Mouse (Mus musculus) liver, adult 2 months (tissue): ENCODE measurements at regions not wholly inside any gene's neighbourhood (a gene's known extent, or its start where the extent isn't known, plus 50 kb on each side); places are given as distances from the start of the nearest gene placed in this dataset.

ENCODE experiments used
- CTCF ChIP-seq: fragments of 200-500 bp; IDR thresholded peaks from 2 replicates; pipeline ENCODE4 v1.5.1; 2011; ENCODE audit warnings: low read depth, low read length, control low read depth
- POLR2A ChIP-seq: fragments of 200-500 bp; IDR thresholded peaks from 2 replicates; pipeline ENCODE4 v1.6.1; 2011; ENCODE audit warnings: low read length, control low read depth; ENCODE audit not compliant: insufficient read depth; ENCODE audit errors: extremely low read depth

- TF ChIP-seq CTCF, result no peak
- no peak for TF ChIP-seq POLR2A
These were observed 215.0 kb downstream of the Adam29 start for GRCm38 (mm10) chr8:55691791-55692190.
